Mouse (Mus musculus) layer of hippocampus, adult 8-10 months (tissue): ENCODE measurements around the gene Cbx5. TPM values are rescaled to one million over a fixed set of nuclear protein-coding genes. Genes with fewer than 3 reads are reported as not detected.

Experiments used
- DNase-seq, 2 experiments: peaks; one replicate each; pipeline ENCODE4 v3.0.0; 2022; ENCODE audit warnings: low spot score in 2 of 2
- total RNA-seq, 4 experiments: library from RNA; stranded (reverse); gene quantifications; 2 replicates each; pipeline ENCODE4 v1.2.4; 2022

The Cbx5 gene
- total RNA-seq, 4 experiments from 2014 or later: 170 to 209 (median 180) TPM

DNA sequence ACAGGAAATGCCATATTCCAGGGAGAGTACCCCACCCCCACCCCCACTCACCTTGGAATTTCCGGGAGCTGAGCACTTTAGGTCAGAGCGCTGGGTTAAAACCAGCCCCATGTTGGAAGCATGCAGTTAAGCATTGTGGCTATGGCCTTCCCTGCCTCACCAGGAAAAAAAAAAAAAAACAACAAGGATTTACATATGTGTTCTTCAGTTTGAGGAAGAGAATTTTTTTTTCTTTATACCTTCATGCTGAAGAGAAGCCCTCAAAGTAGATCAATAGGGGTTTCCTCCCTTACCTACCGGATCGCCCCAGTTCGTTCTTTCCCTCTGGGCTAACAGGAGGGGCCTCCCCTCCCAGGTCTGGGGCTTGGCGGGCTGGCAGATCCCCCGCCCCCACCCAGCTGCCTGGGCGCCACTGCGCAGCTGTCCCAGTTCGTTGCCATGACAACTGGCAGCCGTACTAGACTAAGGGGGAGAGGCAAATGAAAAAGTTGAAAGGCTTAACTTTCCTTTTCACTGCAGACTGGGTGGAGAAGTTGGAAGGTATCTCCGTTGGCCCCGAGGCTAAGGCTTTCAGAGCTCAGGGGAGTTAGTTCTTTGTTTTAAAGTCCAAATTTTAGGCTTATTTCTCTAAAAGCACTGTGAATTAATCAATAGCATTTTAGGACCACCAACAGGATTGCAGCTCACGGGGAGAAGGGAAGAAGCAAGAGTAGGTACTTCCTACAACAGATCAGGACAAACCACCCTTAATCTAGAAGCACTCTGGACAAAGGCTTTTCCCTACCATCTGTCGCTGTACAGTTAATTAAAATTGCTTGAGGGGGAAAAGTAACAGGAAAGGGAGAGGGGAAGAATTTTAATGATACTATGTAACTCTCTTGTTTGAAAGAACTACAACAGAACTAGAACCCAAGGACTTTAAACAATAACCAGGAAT lies 24.4 kb downstream of the Cbx5 start:
- peak; percentile 82 to 83 for DNase-seq

GRCm38 (mm10) chr15:103214149-103214548 lies 25.5 kb downstream of the Cbx5 start:
- DNase-seq: no peak

- no peak for DNase-seq
Observed at GRCm38 (mm10) chr15:103205156-103205555, 34.5 kb downstream of the Cbx5 start.

DNA sequence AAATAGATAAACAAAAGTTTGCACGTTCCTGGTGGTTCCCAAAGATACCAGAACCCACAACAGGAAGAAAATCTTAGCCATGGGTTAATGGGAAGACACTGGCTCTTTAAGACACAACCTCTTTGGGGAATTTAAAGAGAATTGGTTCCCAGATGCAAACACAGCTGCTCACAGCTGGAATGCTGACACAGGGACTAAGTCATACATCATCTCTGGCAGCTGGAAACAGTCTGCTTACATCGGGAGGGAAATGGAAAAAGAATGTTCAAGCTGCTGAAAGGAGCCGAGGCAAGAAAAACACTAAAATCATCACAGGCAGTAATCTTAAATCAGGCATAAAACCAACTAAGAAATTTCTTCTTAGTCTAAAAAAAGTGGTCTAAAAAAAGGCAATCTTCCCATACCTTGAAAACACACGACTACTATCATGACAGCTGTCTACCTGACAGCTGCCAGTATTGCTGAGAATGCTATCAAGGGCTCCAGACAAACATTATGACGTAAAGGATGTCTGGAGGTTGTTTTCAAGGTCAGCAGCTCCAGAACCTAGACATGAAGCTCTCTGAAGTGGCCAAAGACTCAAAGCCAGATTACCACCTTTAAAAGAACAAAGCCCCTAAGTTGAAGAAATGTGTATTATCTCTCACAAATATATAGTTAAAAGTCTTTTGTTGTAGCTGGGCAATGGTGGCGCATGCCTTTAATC lies 37.4 kb downstream of the Cbx5 start:
- DNase-seq: no peak

- no peak for DNase-seq
Observed at GRCm38 (mm10) chr15:103197785-103198184, 41.8 kb downstream of the Cbx5 start.

DNA sequence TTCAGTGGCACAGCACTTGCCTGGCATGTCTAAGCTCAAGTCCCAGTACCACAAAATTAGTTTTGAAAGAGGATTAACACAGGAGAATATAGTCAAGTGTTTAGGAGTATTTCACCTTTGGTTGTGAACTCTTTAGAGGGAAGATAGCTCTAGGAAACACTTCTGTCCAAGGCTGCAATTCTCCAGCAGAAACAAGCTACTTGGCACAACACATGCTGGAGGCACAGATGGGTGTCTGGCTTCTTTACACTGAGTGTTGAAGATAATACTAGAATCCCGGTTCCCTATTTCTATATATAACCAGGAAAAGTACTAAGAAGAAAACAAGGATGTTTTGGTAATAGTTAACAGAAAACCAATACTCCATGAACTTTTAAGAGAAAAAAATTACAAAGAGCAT lies 42.8 kb downstream of the Cbx5 start:
- no peak for DNase-seq

DNA sequence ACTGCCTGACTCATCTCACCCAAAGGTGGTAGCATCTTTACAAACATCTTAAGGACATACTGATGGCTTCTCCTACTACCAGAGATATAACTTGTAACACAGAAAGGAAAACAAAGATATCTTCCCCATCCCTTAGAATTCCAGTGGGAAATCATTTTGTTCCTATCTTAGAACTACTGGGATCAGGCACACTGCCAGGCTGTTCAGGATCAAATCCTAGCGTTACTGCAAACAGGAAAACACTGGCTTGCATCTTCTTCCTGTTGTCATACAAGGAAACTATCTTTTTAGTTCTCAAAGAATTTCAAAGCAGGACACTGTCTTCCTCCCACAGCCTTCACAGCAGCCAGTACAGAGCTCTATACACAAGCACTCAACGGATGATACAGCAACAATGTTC lies 46.0 kb downstream of the Cbx5 start:
- no peak for DNase-seq

DNA sequence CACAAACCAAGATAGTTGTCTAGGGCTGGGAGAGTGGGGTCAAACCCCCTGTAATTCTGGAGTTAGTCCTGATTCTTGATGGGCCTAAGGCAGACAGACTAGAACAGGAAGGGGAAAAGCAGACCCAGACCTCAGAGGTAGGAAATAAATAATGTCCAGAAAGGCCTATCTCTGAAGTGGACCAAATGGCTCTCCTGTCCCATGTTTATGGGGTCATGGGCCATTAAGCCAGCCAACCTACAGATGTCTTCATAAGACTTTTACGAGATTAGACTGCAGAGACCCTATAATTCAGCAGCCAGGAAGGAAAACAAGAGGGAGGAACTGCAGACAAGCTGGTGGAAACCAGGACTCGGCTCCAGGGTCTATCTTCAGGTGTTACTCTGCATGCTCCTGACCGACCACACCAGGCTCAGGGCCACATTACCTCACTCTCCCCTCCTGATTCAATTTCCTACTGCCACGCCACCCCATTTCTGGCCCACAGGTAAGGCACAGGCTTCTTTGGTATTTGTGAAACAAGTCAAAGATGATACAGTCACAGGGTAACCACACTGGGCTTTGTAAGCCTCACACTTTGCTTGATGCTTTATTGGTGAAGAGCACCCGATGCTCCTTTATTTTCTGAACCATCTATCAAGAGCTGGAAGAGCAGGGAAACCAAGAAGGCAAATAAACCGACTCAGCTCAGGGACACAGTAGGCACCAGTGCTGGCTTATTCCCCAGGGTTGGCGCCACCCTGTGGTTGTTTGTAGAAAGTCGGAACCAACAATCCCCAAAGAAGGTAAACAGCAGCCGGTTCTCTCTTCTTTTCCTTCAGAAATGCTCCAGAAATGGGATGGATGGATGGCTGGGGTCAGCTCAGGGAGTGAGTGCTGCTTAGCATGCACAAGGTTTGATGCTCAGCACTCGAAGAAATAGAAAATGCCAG lies 48.8 kb downstream of the Cbx5 start:
- DNase-seq: peak in 1 of 2 experiments; percentile 27

GRCm38 (mm10) chr15:103190083-103190482 lies 49.5 kb downstream of the Cbx5 start:
- DNase-seq: no peak

- no peak for DNase-seq
Observed at GRCm38 (mm10) chr15:103187803-103188202, 51.8 kb downstream of the Cbx5 start.

DNA sequence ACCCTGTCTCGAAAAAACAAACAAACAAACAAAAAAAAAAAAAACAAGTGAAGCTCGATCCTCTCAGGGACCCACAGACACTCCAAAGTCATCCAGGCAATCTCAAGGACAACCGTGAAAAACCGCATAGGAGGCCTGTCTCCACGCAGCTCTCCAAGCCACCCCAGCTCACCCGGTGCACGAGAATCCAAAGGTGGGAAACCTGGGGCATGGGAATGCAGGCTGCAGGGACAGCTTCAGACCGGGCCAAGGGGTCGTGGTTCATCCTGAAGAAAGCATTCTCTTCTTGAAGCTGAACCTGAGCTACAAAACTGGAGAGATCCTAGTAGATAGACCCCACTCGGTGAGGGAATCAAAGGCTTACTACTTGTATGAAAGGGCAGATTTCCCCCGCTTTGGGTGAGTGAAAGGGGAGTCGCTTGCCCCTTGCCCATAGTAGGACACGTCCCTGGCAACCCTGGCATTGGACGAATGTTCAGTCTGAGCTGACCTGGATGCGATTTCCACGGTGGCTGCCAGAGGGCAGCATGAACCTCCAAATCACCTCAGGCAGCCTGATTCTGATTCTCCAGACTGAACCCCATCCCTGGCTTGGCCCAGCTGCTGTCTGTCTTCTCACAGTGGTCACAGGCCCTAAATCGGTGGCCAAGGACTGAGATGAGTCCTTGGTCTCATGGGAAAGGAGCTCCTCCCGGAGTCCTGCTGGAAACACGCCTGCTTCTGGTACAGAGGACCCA lies 54.0 kb downstream of the Cbx5 start:
- peak; percentile 44 to 56 for DNase-seq

DNA sequence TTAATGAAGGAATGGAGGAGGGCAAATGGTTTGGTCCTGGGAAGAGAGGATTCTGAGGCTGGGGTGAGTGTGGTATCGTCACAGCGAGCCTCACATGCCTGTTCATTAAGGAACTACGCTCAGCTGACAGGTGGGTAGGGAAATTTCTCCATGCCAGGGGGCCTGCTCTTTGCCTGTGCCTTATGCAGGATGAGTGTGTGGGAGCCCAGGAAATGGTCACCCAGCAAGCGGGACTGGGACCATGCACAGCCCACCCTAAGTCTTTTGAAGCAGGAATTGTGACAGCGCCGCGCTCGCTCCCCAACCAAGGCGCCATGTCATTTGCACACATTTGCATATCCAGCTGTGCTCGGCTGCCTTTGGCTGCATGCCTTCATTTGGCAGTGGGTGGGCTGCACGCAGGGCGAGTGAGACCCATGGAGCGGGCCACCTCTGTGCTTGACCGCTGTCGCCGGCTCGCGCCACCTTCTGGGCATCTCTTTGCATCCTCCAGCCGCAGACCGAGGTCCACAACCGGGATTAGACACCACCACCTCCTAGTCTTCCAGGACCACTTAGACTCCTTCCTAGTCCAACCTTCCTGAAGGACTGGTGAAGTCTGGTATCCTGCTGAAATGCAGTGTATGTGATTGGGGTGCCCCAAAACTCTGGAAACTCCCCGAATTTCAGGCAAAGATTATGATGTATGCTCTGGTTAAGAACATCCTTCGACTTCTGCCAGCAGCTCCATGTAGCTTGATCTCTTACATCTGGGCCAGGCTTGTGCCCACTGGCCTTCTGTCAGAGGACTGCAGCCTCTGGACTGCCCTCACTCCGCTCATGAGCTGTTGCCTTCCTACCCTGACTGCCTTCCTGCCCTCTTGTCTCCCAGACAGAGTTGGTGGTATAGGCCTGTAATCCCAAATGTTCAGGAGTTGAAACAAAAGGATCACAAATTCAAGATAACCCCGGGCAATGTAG lies 55.7 kb downstream of the Cbx5 start:
- peak in 1 of 2 experiments; percentile 13 for DNase-seq

DNA sequence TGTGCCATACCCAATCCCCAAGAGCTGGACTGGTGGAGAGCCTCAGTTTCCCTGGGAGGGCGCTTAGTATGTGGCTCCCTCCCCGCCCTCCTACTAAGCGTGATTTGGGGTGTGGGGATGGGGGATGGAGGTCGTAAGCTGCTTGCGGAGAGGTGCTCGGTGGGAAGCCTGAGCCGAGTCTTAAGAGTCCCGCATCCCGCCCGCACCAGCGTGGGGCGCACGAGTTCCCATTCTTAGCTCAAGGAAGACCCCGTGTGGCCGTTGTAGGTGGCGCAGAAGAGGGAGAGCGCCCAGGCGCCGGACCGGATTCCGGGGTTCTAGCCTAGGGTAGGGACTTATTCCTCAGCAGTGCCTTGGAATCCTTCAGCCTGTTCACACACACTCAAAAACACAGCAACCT lies 56.5 kb downstream of the Cbx5 start:
- peak in 1 of 2 experiments; percentile 52 for DNase-seq

DNA sequence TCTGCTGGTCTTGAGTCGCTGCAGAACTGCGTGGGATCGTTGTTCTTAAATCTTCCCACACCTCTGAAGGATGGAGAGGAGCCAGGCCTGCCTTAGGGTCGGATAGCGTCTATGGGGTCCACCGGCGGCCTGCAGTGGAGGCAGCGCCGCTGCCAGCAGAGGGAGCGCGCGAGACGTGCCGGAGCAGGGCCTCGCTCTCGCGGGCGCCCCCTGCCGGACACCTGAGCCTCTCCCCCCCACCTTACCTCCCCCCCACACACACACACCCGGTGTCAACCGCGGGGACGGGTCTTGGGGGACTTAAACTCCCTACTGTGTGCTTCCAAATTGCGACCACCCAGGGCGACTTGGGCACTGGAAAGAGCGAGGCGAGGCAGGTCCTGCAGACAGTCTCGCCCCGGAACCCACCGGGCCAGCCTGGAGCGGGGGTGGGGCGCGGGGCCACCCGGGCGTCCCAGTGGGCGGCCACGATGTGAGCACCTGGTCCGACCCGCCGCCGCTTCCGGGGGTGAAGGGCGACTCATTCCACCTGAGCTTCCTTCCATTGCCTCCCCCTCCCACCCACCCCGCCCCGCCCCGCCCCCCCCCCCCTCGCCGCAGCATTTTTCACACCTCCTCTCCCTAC lies 57.3 kb downstream of the Cbx5 start:
- peak in 1 of 2 experiments; percentile 71 for DNase-seq

- no peak for DNase-seq
Observed at GRCm38 (mm10) chr15:103180406-103180805, 59.2 kb downstream of the Cbx5 start.

- no peak for DNase-seq
Observed at GRCm38 (mm10) chr15:103178767-103179166, 60.8 kb downstream of the Cbx5 start.

GRCm38 (mm10) chr15:103178137-103178536 lies 61.5 kb downstream of the Cbx5 start:
- no peak for DNase-seq

DNA sequence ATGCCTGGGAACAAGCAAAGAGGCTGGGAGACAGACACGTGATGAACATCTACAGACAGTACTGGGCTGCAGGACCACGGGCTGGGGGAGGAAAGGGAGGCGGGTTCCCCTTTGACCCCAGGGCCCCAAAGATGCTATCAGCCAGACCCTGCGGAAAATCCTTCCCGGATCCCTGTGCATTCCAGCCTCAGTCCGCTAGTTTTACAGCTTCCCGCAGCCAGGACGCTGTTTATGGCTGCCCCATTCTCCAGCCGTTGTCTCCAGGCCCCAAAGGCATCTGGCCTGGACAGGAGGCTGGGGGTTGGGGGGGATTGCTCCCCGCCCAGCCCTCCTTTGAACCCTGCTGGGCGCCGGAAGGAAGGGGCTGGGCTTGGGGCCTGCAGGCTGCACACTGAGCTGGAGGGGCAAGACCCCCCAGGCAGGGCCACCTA lies 62.0 kb downstream of the Cbx5 start:
- no peak for DNase-seq

GRCm38 (mm10) chr15:103176874-103177421 lies 62.7 kb downstream of the Cbx5 start:
- DNase-seq: peak; percentile 69 to 92
